Mouse (Mus musculus) neural tube, embryonic 14.5 days (tissue): ENCODE measurements around the gene Setd2. TPM values are rescaled to one million over a fixed set of nuclear protein-coding genes. Genes with fewer than 3 reads are reported as not detected.
A peak's percentile ranks its signal among the peaks of the same experiment; 100 is the strongest.

Experiments
- ATAC-seq: fragments of 200-750 bp; cut with Nextera tagmentation; 2 replicates; pipeline ENCODE4 v1.8.0; 2017; ENCODE audit warnings: low read depth, mild to moderate bottlenecking, moderate TSS enrichment, moderate library complexity
- H3K27ac ChIP-seq: fragments of 300-500 bp; sonication (generic); 2 replicates; pipeline ENCODE4 v1.5.1; 2014; ENCODE audit warnings: low read depth, mild to moderate bottlenecking, control low read depth, low read length, moderate library complexity, mixed read lengths
- H3K27me3 ChIP-seq: fragments of 300-500 bp; sonication (generic); 2 replicates; pipeline ENCODE4 v1.6.1; 2014; ENCODE audit warnings: low read length; ENCODE audit not compliant: control insufficient read depth, insufficient read depth
- H3K36me3 ChIP-seq: fragments of 300-500 bp; sonication (generic); 2 replicates; pipeline ENCODE4 v1.6.1; 2014; ENCODE audit warnings: low read length, mixed read lengths; ENCODE audit not compliant: control insufficient read depth, insufficient read depth
- H3K4me1 ChIP-seq: fragments of 300-500 bp; sonication (generic); 2 replicates; pipeline ENCODE4 v1.6.1; 2014; ENCODE audit warnings: low read length; ENCODE audit not compliant: control insufficient read depth, insufficient read depth
- H3K4me2 ChIP-seq: fragments of 300-500 bp; sonication (generic); 2 replicates; pipeline ENCODE4 v1.6.1; 2014; ENCODE audit warnings: mild to moderate bottlenecking, low read depth, low read length, control low read depth
- H3K4me3 ChIP-seq: fragments of 300-500 bp; sonication (generic); 2 replicates; pipeline ENCODE4 v1.5.1; 2014; ENCODE audit warnings: low read depth, low read length, control low read depth, mixed read lengths
- H3K9ac ChIP-seq: fragments of 300-500 bp; sonication (generic); replicated peaks from 2 replicates; pipeline ENCODE4 v1.6.1; 2014; ENCODE audit warnings: low read depth, mild to moderate bottlenecking, control low read depth, low read length, mixed read lengths
- H3K9me3 ChIP-seq: fragments of 300-500 bp; sonication (generic); 2 replicates; pipeline ENCODE4 v1.6.1; 2016; ENCODE audit warnings: low read length; ENCODE audit not compliant: control insufficient read depth
- WGBS: fragments of 180-500 bp; shearing (Covaris S2); extraction: QIAGEN DNeasy Blood & Tissue Kit; methylation state at CpG from one replicate; pipeline ENCODE4 v1.1.7; 2014; 5-methylcytosine and 5-hydroxymethylcytosine counted together
- polyA plus RNA-seq: library from polyadenylated mRNA; unstranded; fragments of >200 nt; fragmentation: Nextera tagmentation; extraction: Ambion mirVana; gene quantifications from 2 replicates; pipeline ENCODE4 v1.2.1, GENCODE M21; 2014

The Setd2 gene
- polyA plus RNA-seq, 1 experiment from 2014 or later, result 56.6 TPM

DNA sequence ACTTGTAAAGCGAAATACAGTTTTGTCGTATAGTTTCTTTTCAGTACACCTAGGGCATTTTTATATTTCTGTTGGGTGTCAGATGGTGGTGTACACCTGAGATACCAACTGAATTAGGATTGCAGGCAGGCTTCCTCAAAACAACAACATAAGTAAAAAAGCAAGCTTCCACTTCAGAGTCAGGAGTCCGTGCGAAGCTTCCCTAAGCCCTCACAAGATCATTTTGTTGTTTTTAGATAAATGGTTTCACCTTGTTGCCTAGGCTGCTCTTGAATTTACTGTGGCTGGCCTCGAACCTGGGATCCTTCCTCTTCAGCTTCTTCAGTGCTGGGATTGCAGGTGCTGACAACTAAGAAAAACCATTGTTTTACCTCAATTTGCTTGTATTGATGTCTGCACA lies 1.2 kb downstream of the Setd2 start:
- H3K27ac ChIP-seq, result no peak overlapping the region
- H3K4me2 ChIP-seq, result peak overlapping the region; percentile 80
- WGBS, result 42% methylated on average over 5 of the region's 5 CpGs
- H3K9me3 ChIP-seq, result no peaks in the 10 kb centered on the region
- H3K27me3 ChIP-seq, result peaks cover 4% of the 10 kb centered on the region; the same call in 1 of the 2 replicates
- peak overlapping the region; percentile 97; the same call in 1 of the 2 replicates for H3K9ac ChIP-seq
- peak overlapping the region; percentile 98 for H3K4me3 ChIP-seq
- no peaks in the 10 kb centered on the region for H3K36me3 ChIP-seq
- no peak for ATAC-seq
- H3K4me1 ChIP-seq, result peaks cover 18% of the 10 kb centered on the region

DNA sequence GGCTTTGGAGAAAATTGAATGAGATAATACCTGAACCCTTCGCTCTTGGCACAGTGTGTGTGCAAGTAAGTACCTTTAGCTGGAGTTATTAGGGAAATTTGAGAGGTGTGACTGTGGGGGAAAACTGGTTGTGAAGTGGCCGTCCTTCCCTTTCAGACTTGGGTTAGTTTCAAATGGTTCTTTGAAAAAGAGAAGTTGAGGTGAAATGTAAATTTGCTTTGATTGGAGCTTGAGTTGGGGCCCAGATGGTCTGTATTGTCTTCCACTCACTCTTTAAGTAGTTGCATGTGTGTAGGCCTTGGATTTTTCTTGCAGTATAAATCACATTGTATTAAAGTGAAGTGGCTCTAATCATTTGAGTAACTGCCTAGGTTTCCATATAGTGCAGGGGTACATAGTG lies 2.7 kb downstream of the Setd2 start:
- Histone ChIP-seq H3K4me1 (peaks cover 18% of the 10 kb centered on the region), H3K27ac (no peak overlapping the region), H3K4me2 (peak overlapping the region; percentile 80), H3K36me3 (no peaks in the 10 kb centered on the region), H3K9me3 (no peaks in the 10 kb centered on the region), H3K9ac (no peak overlapping the region), H3K4me3 (no peak overlapping the region), H3K27me3 (peaks cover 4% of the 10 kb centered on the region; the same call in 1 of the 2 replicates)
- ATAC-seq, result no peak
- WGBS, result 84% methylated on average over 2 of the region's 2 CpGs

DNA sequence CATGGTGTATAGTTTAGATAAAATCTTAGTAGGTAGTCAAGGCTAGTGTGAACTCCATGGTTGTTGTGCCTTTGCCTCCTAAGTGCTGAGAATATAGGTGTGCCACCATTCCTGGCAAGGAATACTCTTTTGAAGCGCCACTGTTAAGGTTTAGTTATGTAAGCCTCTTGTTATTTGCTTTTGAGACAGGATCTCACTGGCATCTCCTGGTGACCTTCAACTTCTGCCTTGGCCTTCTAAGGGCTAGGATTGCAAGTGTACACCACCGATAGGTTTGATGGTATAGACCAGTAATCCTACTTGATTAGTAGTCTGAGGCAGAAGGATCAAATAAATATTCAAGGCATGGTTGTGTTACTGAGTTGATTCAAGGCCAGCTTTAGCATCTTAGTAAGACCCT lies 4.2 kb downstream of the Setd2 start:
- Histone ChIP-seq H3K27me3 (peaks cover 4% of the 10 kb centered on the region; the same call in 1 of the 2 replicates), H3K9ac (no peak overlapping the region)
- WGBS, result 95% methylated on average over 2 of the region's 2 CpGs

DNA sequence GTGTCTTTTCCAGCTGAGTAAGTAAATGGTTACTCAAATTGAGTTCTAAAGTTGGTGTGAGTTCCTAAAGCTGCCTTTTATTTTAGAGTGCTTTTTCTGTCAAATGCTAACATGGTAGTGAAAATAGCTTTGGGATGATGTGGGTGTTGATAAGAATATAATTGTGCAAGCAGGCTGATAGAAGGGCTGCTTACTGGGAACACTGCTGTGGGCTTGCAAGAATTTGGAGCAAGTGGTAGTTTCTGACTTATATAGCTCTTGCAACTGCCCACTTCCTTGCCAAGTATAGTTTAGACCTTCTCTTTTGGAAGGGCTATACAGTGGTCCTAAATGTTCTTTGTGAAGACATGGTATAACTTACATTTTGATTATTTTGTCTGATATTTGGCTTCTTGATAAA lies 6.1 kb downstream of the Setd2 start:
- ATAC-seq, result no peak
- no peak overlapping the region for H3K27ac ChIP-seq
- H3K4me2 ChIP-seq, result no peak overlapping the region
- no peaks in the 10 kb centered on the region for H3K36me3 ChIP-seq
- no peaks in the 10 kb centered on the region for H3K9me3 ChIP-seq
- peaks cover 13% of the 10 kb centered on the region for H3K4me1 ChIP-seq
- no peak overlapping the region for H3K4me3 ChIP-seq
- H3K27me3 ChIP-seq, result no peaks in the 10 kb centered on the region
- H3K9ac ChIP-seq, result no peak overlapping the region

More for the DNA sequence above, 4.2 kb downstream of the Setd2 start:
- H3K4me2 ChIP-seq, result no peak overlapping the region
- H3K4me1 ChIP-seq, result peaks cover 14% of the 10 kb centered on the region
- no peak overlapping the region for H3K27ac ChIP-seq
- H3K36me3 ChIP-seq, result no peaks in the 10 kb centered on the region
- no peak overlapping the region for H3K4me3 ChIP-seq
- no peak for ATAC-seq
- no peaks in the 10 kb centered on the region for H3K9me3 ChIP-seq

DNA sequence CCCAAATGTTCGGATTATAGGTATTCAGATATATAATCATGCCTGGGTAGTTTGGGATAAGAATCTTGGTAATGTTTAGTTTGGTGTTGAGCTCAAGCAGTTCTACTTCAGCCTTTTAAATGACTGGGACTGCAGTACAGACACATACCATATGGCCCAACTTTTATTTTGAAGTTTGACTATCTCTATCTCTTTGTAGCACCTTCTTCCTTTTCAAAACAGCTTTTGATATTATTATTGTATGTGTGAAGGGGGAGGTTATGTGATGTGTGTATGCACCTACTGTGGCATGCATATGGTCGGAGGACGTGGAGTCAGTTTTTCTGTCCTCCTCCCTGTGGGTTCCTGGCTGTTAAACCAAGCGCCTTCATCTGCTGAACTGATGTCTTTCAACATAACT lies 9.6 kb downstream of the Setd2 start:
- WGBS, result 94% methylated on average over 4 of the region's 4 CpGs
- Histone ChIP-seq H3K4me1 (no peaks in the 10 kb centered on the region), H3K27ac (no peak overlapping the region), H3K4me2 (no peak overlapping the region), H3K36me3 (no peaks in the 10 kb centered on the region), H3K27me3 (no peaks in the 10 kb centered on the region), H3K9me3 (no peaks in the 10 kb centered on the region), H3K4me3 (no peak overlapping the region), H3K9ac (no peak overlapping the region)
- no peak for ATAC-seq

DNA sequence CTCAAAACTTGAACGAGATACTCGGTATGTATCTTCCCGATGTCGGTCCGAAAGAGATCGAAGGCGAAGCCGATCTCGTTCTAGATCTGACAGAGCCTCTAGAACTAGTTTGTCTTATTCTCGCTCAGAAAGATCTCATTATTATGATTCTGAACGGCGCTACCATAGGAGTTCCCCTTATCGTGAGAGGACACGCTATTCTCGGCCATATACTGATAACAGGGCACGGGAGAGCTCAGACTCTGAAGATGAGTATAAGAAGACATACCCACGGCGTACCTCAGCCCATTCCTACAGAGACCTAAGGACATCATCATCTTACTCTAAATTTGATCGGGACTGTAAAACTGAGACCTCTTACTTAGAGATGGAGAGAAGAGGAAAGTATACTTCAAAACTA lies 15.9 kb downstream of the Setd2 start:
- H3K36me3 ChIP-seq, result peaks cover 46% of the 10 kb centered on the region

DNA sequence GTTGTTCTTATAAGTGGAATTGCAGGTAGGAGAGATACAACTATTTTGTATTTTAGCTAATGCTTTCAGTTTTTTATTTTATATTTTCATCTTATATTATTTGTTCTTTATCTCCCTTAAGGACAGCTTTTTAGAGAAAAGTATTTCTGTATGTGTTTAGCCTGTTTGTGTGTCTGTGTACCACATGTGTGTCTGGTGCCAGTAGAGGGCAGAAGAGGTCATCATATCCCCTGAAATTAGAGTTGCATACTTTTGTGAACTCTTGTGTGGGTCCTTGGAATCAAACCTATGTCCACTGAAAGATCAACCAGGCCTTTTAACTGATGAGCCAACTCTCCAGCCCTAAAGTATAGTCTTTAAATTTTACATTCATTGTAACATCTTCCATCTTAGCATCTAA lies 35.9 kb downstream of the Setd2 start:
- Histone ChIP-seq H3K4me3 (no peak overlapping the region), H3K4me2 (no peak overlapping the region), H3K4me1 (no peaks in the 10 kb centered on the region), H3K9me3 (no peaks in the 10 kb centered on the region), H3K9ac (no peak overlapping the region), H3K27me3 (no peaks in the 10 kb centered on the region), H3K36me3 (peaks cover 61% of the 10 kb centered on the region), H3K27ac (no peak overlapping the region)
- ATAC-seq, result no peak

More for the DNA sequence above, 15.9 kb downstream of the Setd2 start:
- Histone ChIP-seq H3K4me1 (no peaks in the 10 kb centered on the region), H3K4me3 (no peak overlapping the region), H3K27ac (no peak overlapping the region), H3K9ac (no peak overlapping the region), H3K9me3 (no peaks in the 10 kb centered on the region), H3K27me3 (no peaks in the 10 kb centered on the region), H3K4me2 (no peak overlapping the region)
- 98% methylated on average over 19 of the region's 19 CpGs for WGBS
- no peak for ATAC-seq

DNA sequence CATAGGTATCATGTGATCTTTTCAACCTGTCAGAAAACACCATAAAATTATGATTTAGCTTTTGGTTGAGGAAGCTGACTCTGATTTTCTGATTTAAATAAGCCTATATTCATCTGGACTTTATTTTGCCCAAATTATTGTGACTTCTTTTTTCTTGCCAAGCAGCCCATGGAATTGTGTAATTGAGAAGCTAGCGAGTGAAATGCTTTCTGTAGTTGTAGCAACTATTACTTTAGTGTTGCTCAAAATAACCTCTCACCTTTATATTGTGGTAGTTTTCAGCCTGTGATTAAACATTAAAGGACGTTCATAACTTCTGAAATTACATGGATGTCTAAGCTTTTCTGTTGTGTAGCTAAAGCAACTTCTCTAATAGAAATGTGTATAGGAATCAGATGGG lies 49.8 kb downstream of the Setd2 start:
- H3K27me3 ChIP-seq, result no peaks in the 10 kb centered on the region
- H3K9me3 ChIP-seq, result no peaks in the 10 kb centered on the region
- H3K4me3 ChIP-seq, result no peak overlapping the region
- WGBS, result 87% methylated on average over 2 of the region's 2 CpGs
- H3K4me2 ChIP-seq, result no peak overlapping the region
- H3K27ac ChIP-seq, result no peak overlapping the region
- H3K4me1 ChIP-seq, result no peaks in the 10 kb centered on the region
- no peak overlapping the region for H3K9ac ChIP-seq
- no peak for ATAC-seq
- H3K36me3 ChIP-seq, result peaks cover 6% of the 10 kb centered on the region

DNA sequence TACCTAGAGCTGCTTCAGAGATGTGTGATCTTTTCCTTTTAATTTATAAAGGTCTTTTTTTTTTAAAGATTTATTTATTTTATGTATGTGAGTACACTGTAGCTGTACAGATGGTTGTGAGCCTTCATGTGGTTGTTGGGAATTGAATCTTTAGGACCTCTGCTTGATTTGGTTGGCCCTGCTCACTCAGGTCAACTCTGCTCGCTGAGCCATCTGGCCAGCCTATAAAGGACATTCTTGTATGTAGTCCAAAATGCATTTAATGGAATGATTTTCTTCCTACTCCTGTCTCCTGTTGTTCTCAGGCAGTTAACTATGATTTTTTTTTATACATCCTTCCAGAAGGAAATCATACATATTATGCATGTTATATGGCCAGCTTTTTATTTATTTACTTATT lies 51.1 kb downstream of the Setd2 start:
- Histone ChIP-seq H3K4me3 (no peak overlapping the region), H3K9me3 (no peaks in the 10 kb centered on the region), H3K36me3 (peaks cover 3% of the 10 kb centered on the region; the same call in 1 of the 2 replicates), H3K4me2 (no peak overlapping the region), H3K4me1 (no peaks in the 10 kb centered on the region), H3K9ac (no peak overlapping the region), H3K27me3 (no peaks in the 10 kb centered on the region), H3K27ac (no peak overlapping the region)
- 86% methylated on average over 1 of the region's 1 CpGs for WGBS
- no peak for ATAC-seq

DNA sequence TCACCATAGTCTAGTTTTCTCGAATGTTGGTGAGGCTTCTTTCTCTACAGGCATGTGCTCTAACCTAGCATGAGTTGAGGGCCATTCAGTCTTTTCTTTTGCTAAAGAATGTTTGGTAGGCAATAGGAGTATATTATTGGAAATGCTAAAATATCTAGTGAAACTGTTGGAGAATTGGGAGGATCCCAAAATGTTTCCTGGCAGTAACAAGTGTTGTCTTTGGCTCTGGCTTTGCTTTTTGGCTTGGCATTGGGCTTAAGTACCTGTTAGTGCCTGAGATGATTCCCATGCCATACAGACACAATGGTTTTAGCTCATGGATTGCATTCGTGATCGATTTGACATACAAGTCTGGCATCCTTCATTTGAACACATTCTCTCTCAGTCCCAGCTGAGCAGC lies 79.1 kb downstream of the Setd2 start:
- H3K4me3 ChIP-seq, result no peak overlapping the region
- H3K4me2 ChIP-seq, result no peak overlapping the region
- H3K36me3 ChIP-seq, result peaks cover 26% of the 10 kb centered on the region
- H3K27ac ChIP-seq, result no peak overlapping the region
- H3K27me3 ChIP-seq, result no peaks in the 10 kb centered on the region
- no peaks in the 10 kb centered on the region for H3K4me1 ChIP-seq
- H3K9me3 ChIP-seq, result no peaks in the 10 kb centered on the region
- H3K9ac ChIP-seq, result no peak overlapping the region
- ATAC-seq, result no peak
- 85% methylated on average over 3 of the region's 3 CpGs for WGBS
